Mouse (Mus musculus) forebrain, postnatal 0 days (tissue): ENCODE measurements around the gene Zfp281. TPM values are rescaled to one million over a fixed set of nuclear protein-coding genes. Genes with fewer than 3 reads are reported as not detected.

Experiments
- ATAC-seq: fragments of 200-750 bp; cut with Nextera tagmentation; 2 replicates; pipeline ENCODE4 v1.8.0; 2017; ENCODE audit warnings: mild to moderate bottlenecking, moderate library complexity
- DNase-seq: peaks from one replicate; pipeline ENCODE4 v3.0.0-alpha.2; 2015
- H3K27ac ChIP-seq: fragments of 300-500 bp; sonication (generic); 2 replicates; pipeline ENCODE4 v1.5.1; 2014; ENCODE audit warnings: low read depth, mild to moderate bottlenecking, antibody characterized with exemption, low read length, moderate library complexity, mixed read lengths
- H3K27me3 ChIP-seq: fragments of 300-500 bp; sonication (generic); 2 replicates; pipeline ENCODE4 v1.6.1; 2014; ENCODE audit warnings: mild to moderate bottlenecking, low read length, mixed read lengths; ENCODE audit not compliant: insufficient read depth
- H3K36me3 ChIP-seq: fragments of 300-500 bp; sonication (generic); 2 replicates; pipeline ENCODE4 v1.6.1; 2014; ENCODE audit warnings: mild to moderate bottlenecking, moderate library complexity; ENCODE audit not compliant: insufficient read depth
- H3K4me1 ChIP-seq: fragments of 300-500 bp; sonication (generic); 2 replicates; pipeline ENCODE4 v1.6.1; 2014; ENCODE audit warnings: antibody characterized with exemption; ENCODE audit not compliant: insufficient read depth
- H3K4me2 ChIP-seq: fragments of 300-500 bp; sonication (generic); 2 replicates; pipeline ENCODE4 v1.6.1; 2014; ENCODE audit warnings: low read depth, mild to moderate bottlenecking, moderate library complexity
- H3K4me3 ChIP-seq: fragments of 300-500 bp; sonication (generic); 2 replicates; pipeline ENCODE4 v1.5.1; 2014; ENCODE audit warnings: low read depth, low read length, mixed read lengths
- H3K9ac ChIP-seq: fragments of 300-500 bp; sonication (generic); 2 replicates; pipeline ENCODE4 v1.6.1; 2014; ENCODE audit warnings: mild to moderate bottlenecking
- H3K9me3 ChIP-seq: fragments of 300-500 bp; sonication (generic); 2 replicates; pipeline ENCODE4 v1.6.1; 2016; ENCODE audit warnings: low read length
- CTCF ChIP-seq: sonication (generic); IDR thresholded peaks from 2 replicates; pipeline ENCODE4 v1.5.1; 2016; ENCODE audit warnings: antibody characterized with exemption, control low read depth, low read depth
- WGBS: fragments of 180-500 bp; shearing (Covaris S2); extraction: QIAGEN DNeasy Blood & Tissue Kit; methylation state at CpG from one replicate; pipeline ENCODE4 v1.1.7; 2014; 5-methylcytosine and 5-hydroxymethylcytosine counted together
- polyA plus RNA-seq: library from polyadenylated mRNA; unstranded; fragments of >200 nt; fragmentation: Nextera tagmentation; extraction: Ambion mirVana; gene quantifications from 2 replicates; pipeline ENCODE4 v1.2.1, GENCODE M21; 2015
- total RNA-seq: library from RNA; depleted of rRNA; stranded (reverse); fragments of >200 nt; gene quantifications from 2 replicates; pipeline ENCODE4 v1.2.3, GENCODE M21; 2014

Gene Zfp281
- total and polyA plus RNA-seq, 2 experiments from 2014 or later: 23.5 to 43.6 TPM

- no peak for DNase-seq
- 27% methylated on average over 6 of the region's 6 CpGs for WGBS
- H3K27ac ChIP-seq: no peak overlapping the region
- ATAC-seq: no peak; the same call in 1 of the 2 replicates
- no peaks in the 10 kb centered on the region for H3K27me3 ChIP-seq
- H3K4me1 ChIP-seq: no peaks in the 10 kb centered on the region
- no peak overlapping the region for H3K9ac ChIP-seq
- H3K4me2 ChIP-seq: no peak overlapping the region
- TF ChIP-seq CTCF: no peak
- H3K36me3 ChIP-seq: no peaks in the 10 kb centered on the region
- no peaks in the 10 kb centered on the region for H3K9me3 ChIP-seq
- no peak overlapping the region for H3K4me3 ChIP-seq
Measured at GRCm38 (mm10) chr1:136613300-136613751, 11.4 kb upstream of the Zfp281 start.

GRCm38 (mm10) chr1:136614748-136615440 is 9.8 kb upstream of the Zfp281 start:
- H3K4me1 ChIP-seq: no peaks in the 10 kb centered on the region
- H3K4me3 ChIP-seq: no peak overlapping the region
- 90% methylated on average over 11 of the region's 11 CpGs for WGBS
- ATAC-seq (no peak), DNase-seq (no peak)
- no peaks in the 10 kb centered on the region for H3K27me3 ChIP-seq
- no peak overlapping the region for H3K4me2 ChIP-seq
- no peaks in the 10 kb centered on the region for H3K9me3 ChIP-seq
- H3K27ac ChIP-seq: no peak overlapping the region
- no peak overlapping the region for H3K9ac ChIP-seq
- H3K36me3 ChIP-seq: no peaks in the 10 kb centered on the region
- no peak for TF ChIP-seq CTCF

GRCm38 (mm10) chr1:136617163-136617788 is 7.4 kb upstream of the Zfp281 start:
- Histone ChIP-seq H3K4me3 (no peak overlapping the region), H3K9ac (no peak overlapping the region), H3K4me1 (no peaks in the 10 kb centered on the region), H3K9me3 (no peaks in the 10 kb centered on the region), H3K4me2 (no peak overlapping the region), H3K27ac (no peak overlapping the region), H3K27me3 (no peaks in the 10 kb centered on the region), H3K36me3 (no peaks in the 10 kb centered on the region)
- ATAC-seq: no peak
- DNase-seq: no peak
- no peak for TF ChIP-seq CTCF
- WGBS: 86% methylated on average over 7 of the region's 7 CpGs

- no peak for TF ChIP-seq CTCF
- Histone ChIP-seq H3K27ac (no peak overlapping the region), H3K9ac (no peak overlapping the region), H3K4me1 (no peaks in the 10 kb centered on the region), H3K9me3 (no peaks in the 10 kb centered on the region), H3K4me3 (no peak overlapping the region), H3K4me2 (no peak overlapping the region), H3K27me3 (no peaks in the 10 kb centered on the region), H3K36me3 (no peaks in the 10 kb centered on the region)
- 88% methylated on average over 1 of the region's 1 CpGs for WGBS
- DNase-seq: no peak
- ATAC-seq: no peak
Measured at GRCm38 (mm10) chr1:136618570-136618969, 6.1 kb upstream of the Zfp281 start.

- Histone ChIP-seq H3K36me3 (no peaks in the 10 kb centered on the region), H3K27me3 (no peaks in the 10 kb centered on the region), H3K9ac (peak overlapping the region; percentile 97), H3K4me1 (peaks cover 23% of the 10 kb centered on the region), H3K4me3 (peak overlapping the region; percentile 85), H3K27ac (peak overlapping the region; percentile 98), H3K9me3 (no peaks in the 10 kb centered on the region), H3K4me2 (peak overlapping the region; percentile 78)
- ATAC-seq: peak; percentile 60
- 2% methylated on average over 48 of the region's 92 CpGs for whole genome bisulfite sequencing
- peak; percentile 47 for DNase-seq
- TF ChIP-seq CTCF: peak; percentile 48
Measured at GRCm38 (mm10) chr1:136625019-136625895, 556 bp downstream of the Zfp281 start.

GRCm38 (mm10) chr1:136626141-136626540 is 1.4 kb downstream of the Zfp281 start:
- Histone ChIP-seq H3K4me1 (peaks cover 23% of the 10 kb centered on the region), H3K9ac (peak overlapping the region; percentile 97), H3K36me3 (no peaks in the 10 kb centered on the region), H3K9me3 (no peaks in the 10 kb centered on the region), H3K4me3 (peak overlapping the region; percentile 85), H3K27ac (no peak overlapping the region), H3K27me3 (no peaks in the 10 kb centered on the region), H3K4me2 (peak overlapping the region; percentile 78)
- no peak for TF ChIP-seq CTCF
- DNase-seq (no peak), ATAC-seq (no peak)
- WGBS: 73% methylated on average over 7 of the region's 7 CpGs
